Mouse (Mus musculus) lung, embryonic 16.5 days (tissue): Measurements from ENCODE around the gene Arhgef1. TPM values are rescaled to one million over a fixed set of nuclear protein-coding genes. Genes with fewer than 3 reads are reported as not detected.

ENCODE experiments used
- ATAC-seq: fragments of 200-750 bp; cut with Nextera tagmentation; 2 replicates; pipeline ENCODE4 v1.8.0; 2017; ENCODE audit warnings: low read depth, mild to moderate bottlenecking, moderate library complexity
- H3K27ac ChIP-seq: fragments of 300-500 bp; sonication (generic); 2 replicates; pipeline ENCODE4 v1.5.1; 2014; ENCODE audit warnings: mild to moderate bottlenecking, control low read depth, low read length
- H3K27me3 ChIP-seq: fragments of 300-500 bp; sonication (generic); 2 replicates; pipeline ENCODE4 v1.6.1; 2014; ENCODE audit warnings: low read depth, low read length, mixed read lengths; ENCODE audit not compliant: control insufficient read depth, insufficient read depth
- H3K36me3 ChIP-seq: fragments of 300-500 bp; sonication (generic); 2 replicates; pipeline ENCODE4 v1.6.1; 2014; ENCODE audit warnings: low read length; ENCODE audit not compliant: control insufficient read depth, insufficient read depth
- H3K4me1 ChIP-seq: fragments of 300-500 bp; sonication (generic); replicated peaks from 2 replicates; pipeline ENCODE4 v1.6.1; 2014; ENCODE audit warnings: low read length, mixed read lengths; ENCODE audit not compliant: control insufficient read depth, insufficient read depth
- H3K4me2 ChIP-seq: fragments of 300-500 bp; sonication (generic); 2 replicates; pipeline ENCODE4 v1.6.1; 2014; ENCODE audit warnings: low read depth, low read length, control low read depth
- H3K4me3 ChIP-seq: fragments of 300-500 bp; sonication (generic); 2 replicates; pipeline ENCODE4 v1.5.1; 2014; ENCODE audit warnings: mild to moderate bottlenecking, low read length, control low read depth
- H3K9ac ChIP-seq: fragments of 300-500 bp; sonication (generic); 2 replicates; pipeline ENCODE4 v1.6.1; 2014; ENCODE audit warnings: low read length, control low read depth
- H3K9me3 ChIP-seq: fragments of 300-500 bp; sonication (generic); 2 replicates; pipeline ENCODE4 v1.6.1; 2016; ENCODE audit warnings: low read length; ENCODE audit not compliant: control insufficient read depth
- WGBS: fragments of 180-500 bp; shearing (Covaris S2); extraction: QIAGEN DNeasy Blood & Tissue Kit; methylation state at CpG from one replicate; pipeline ENCODE4 v1.1.7; 2014; 5-methylcytosine and 5-hydroxymethylcytosine counted together
- polyA plus RNA-seq: library from polyadenylated mRNA; unstranded; fragments of >200 nt; fragmentation: Nextera tagmentation; extraction: Ambion mirVana; gene quantifications from 2 replicates; pipeline ENCODE4 v1.2.1, GENCODE M21; 2015

Gene Arhgef1
- polyA plus RNA-seq, 1 experiment from 2014 or later: 119 TPM

DNA sequence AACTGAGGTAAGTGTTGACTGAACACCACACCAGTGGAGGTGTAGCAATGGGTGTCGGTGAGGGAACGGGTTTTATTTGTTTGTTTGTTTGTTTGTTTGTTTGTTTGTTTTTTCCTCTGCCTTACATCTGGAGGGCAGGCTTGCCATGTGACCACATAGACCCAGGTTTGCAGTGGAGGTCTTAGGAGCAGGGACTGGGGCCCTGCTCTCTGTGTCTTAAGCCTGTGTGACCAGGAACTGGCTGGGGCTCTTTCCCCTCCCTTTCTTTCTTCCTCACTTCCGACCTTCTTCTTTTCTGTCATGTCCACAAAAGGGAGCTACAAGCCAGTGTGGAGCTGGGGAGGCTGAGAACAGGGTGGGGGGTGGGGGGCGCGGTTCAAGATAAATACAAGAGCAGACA, 4.8 kb upstream of the Arhgef1 start:
- no peaks in the 10 kb centered on the region for H3K36me3 ChIP-seq
- 65% methylated on average over 5 of the region's 5 CpGs for WGBS
- peaks cover 8% of the 10 kb centered on the region; the same call in 1 of the 2 replicates for H3K4me1 ChIP-seq
- no peak overlapping the region for H3K9ac ChIP-seq
- no peaks in the 10 kb centered on the region for H3K9me3 ChIP-seq
- ATAC-seq: no peak
- no peaks in the 10 kb centered on the region for H3K27me3 ChIP-seq
- no peak overlapping the region for H3K27ac ChIP-seq
- no peak overlapping the region for H3K4me3 ChIP-seq
- no peak overlapping the region for H3K4me2 ChIP-seq

DNA sequence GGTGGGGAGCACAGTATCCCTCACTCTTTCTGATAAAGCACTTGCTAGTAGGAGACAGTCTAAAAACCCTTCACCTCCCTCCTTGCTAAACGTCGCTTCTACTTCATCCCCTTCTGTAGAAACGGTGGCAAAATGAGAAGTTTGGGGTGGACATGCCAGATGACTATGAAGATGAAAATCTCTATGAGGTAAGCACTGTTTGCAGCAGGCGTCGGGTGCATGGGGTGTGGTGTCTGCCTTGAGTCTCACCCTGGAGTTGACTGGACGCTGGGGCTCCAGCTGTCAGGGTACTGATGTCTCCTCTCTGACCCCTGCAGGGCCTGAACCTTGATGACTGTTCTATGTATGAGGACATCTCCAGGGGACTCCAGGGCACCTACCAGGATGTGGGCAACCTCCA, 1.6 kb upstream of the Arhgef1 start:
- Histone ChIP-seq H3K9ac (no peak overlapping the region), H3K4me1 (peaks cover 23% of the 10 kb centered on the region; the same call in 1 of the 2 replicates), H3K27me3 (no peaks in the 10 kb centered on the region), H3K4me3 (no peak overlapping the region), H3K4me2 (no peak overlapping the region), H3K9me3 (no peaks in the 10 kb centered on the region), H3K27ac (no peak overlapping the region), H3K36me3 (no peaks in the 10 kb centered on the region)
- no peak for ATAC-seq
- WGBS: 65% methylated on average over 6 of the region's 6 CpGs

DNA sequence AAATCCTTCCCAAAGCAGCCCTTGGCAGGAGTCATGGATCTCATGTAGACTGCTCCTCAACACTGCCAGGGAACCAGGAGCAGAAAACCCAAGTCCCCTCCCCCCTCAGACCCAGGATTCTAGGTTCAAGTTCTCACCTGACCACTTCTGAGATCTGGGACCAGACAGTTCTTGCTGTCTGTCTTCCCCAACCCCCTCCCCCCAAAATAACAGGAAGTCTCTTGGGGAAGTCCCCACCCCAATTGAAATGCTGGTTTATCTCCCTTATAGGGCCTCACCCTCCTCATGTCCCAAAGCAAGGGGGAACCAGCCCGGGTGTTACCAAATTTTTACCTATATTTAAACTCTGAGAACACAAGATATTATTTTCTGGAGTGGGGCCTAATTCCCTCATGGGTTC, 870 bp upstream of the Arhgef1 start:
- H3K9ac ChIP-seq: peak overlapping the region; percentile 91
- no peak for ATAC-seq

DNA sequence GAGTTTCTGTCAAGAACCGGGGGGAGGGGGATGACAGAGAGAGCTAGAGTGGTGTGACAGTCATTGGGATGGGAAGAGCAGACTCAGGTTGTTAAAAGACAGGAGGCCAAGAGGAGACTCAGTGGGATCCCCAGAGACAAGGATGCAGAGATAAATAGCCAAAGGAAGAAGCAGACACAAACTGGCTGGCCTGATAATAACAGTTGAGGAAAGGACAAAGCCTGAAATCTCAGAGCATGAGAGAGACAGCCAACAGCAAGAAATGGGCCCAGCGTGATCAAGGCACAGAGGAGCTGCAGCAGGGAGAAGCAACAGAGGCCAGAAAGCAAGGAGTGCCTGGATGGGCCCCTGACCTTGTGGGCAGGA, 465 bp upstream of the Arhgef1 start:
- H3K36me3 ChIP-seq: no peaks in the 10 kb centered on the region
- H3K4me3 ChIP-seq: peak overlapping the region; percentile 86
- no peaks in the 10 kb centered on the region for H3K9me3 ChIP-seq
- H3K27ac ChIP-seq: peak overlapping the region; percentile 95
- peak overlapping the region; percentile 91 for H3K9ac ChIP-seq
- H3K4me1 ChIP-seq: peaks cover 34% of the 10 kb centered on the region
- no peaks in the 10 kb centered on the region for H3K27me3 ChIP-seq
- ATAC-seq: no peak
- WGBS: 41% methylated on average over 2 of the region's 2 CpGs
- peak overlapping the region; percentile 76 for H3K4me2 ChIP-seq

More for the DNA sequence above, 870 bp upstream of the Arhgef1 start:
- Histone ChIP-seq H3K9me3 (no peaks in the 10 kb centered on the region), H3K4me2 (peak overlapping the region; percentile 76; the same call in 1 of the 2 replicates), H3K27ac (peak overlapping the region; percentile 95), H3K4me3 (peak overlapping the region; percentile 86), H3K27me3 (no peaks in the 10 kb centered on the region), H3K36me3 (no peaks in the 10 kb centered on the region), H3K4me1 (peaks cover 30% of the 10 kb centered on the region)
- WGBS: 34% methylated on average over 1 of the region's 1 CpGs

DNA sequence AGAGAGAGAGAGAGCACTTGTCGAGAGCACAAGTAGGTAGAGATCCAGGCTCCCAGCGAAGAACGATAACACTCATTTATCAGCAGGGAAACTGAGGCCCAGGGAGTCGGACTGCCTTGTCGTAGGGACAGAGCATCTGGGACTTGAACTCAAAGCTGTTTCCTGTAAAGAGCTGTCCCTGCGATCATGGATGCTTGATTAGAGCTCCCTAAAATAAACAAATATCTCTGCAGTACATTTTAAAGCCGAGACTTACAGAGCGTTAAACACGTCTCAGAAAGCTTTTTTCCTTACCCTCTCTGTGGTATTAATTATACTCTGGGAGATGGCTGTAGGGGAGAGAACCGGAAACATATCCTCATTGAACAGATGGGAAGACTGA, 723 bp downstream of the Arhgef1 start:
- no peaks in the 10 kb centered on the region for H3K27me3 ChIP-seq
- peak overlapping the region; percentile 86 for H3K4me3 ChIP-seq
- H3K9ac ChIP-seq: peak overlapping the region; percentile 91
- no peaks in the 10 kb centered on the region; the same call in 1 of the 2 replicates for H3K36me3 ChIP-seq
- no peak for ATAC-seq
- H3K9me3 ChIP-seq: no peaks in the 10 kb centered on the region
- WGBS: 17% methylated on average over 10 of the region's 10 CpGs
- H3K27ac ChIP-seq: peak overlapping the region; percentile 95
- peaks cover 36% of the 10 kb centered on the region for H3K4me1 ChIP-seq
- H3K4me2 ChIP-seq: peak overlapping the region; percentile 76

DNA sequence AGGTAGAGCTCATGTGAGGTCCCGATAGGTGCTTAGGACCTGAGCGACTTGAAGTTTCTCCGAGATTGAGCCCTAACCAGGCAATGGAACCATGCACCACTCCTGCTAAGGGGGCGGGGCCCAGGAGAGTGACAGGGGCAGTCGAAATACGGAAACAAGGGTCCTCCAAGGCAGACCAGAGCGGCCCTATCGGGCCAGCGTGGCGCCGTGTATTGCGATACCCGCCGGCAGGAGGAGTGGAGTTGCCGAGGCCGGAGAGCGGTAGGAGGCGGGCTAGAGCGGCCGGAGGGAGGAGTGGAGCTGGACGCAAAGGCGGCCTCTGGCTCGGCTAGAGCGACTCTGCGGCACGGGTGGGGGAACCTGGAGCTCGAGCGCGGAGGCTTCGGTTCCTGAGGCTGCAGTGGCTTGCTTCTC, 1.4 kb downstream of the Arhgef1 start:
- Histone ChIP-seq H3K4me3 (peak overlapping the region; percentile 86), H3K9me3 (no peaks in the 10 kb centered on the region), H3K4me2 (peak overlapping the region; percentile 76), H3K27me3 (no peaks in the 10 kb centered on the region), H3K36me3 (peaks cover 3% of the 10 kb centered on the region), H3K9ac (peak overlapping the region; percentile 91), H3K27ac (peak overlapping the region; percentile 95), H3K4me1 (peaks cover 36% of the 10 kb centered on the region)
- WGBS: under 1% methylated on average over 29 of the region's 30 CpGs
- peak; percentile 95 for ATAC-seq

DNA sequence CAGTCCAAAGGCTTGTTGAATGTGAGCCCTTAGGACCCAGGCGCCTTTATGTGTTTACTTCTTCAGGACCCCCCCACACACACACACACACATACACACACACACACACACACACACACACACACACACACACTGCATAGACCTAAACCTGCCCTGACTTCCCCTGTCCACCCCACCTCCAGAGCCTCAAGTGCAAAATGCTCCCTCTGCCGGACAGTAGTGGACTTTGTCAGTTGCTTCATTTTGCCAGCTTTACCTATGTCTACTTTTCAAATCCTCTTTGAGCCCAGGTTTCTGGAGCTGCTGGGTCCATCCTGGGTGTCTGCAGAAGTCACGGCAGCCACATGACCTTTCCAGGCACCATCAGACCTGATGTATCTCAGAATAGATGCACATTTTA, 2.2 kb downstream of the Arhgef1 start:
- peak overlapping the region; percentile 51 for H3K27ac ChIP-seq
- peak overlapping the region; percentile 86 for H3K4me3 ChIP-seq
- ATAC-seq: no peak
- H3K9ac ChIP-seq: peak overlapping the region; percentile 78
- H3K9me3 ChIP-seq: no peaks in the 10 kb centered on the region
- H3K36me3 ChIP-seq: peaks cover 6% of the 10 kb centered on the region
- WGBS: 9% methylated on average over 3 of the region's 3 CpGs
- peaks cover 36% of the 10 kb centered on the region for H3K4me1 ChIP-seq
- peak overlapping the region; percentile 70 for H3K4me2 ChIP-seq
- no peaks in the 10 kb centered on the region for H3K27me3 ChIP-seq

DNA sequence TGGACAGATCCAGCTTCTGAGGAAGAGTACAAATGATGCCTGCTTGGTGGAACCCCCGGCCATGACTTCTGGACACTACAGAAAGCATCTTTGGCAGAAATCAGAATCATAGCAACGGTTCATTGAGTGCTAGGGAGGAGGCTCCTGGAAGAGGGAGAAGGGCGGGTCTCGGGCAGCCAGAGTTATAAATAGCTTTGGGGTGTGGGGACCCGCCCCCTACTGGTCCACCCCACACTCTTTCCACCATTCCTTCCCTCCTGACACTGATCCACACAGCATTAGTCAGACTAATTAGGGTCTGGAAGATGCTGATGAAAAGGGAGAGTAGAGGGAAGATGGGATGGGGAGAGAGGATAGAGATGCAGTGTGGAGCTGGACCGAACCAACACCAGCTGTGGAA, 3.8 kb downstream of the Arhgef1 start:
- no peak overlapping the region for H3K4me3 ChIP-seq
- no peaks in the 10 kb centered on the region for H3K27me3 ChIP-seq
- no peaks in the 10 kb centered on the region for H3K9me3 ChIP-seq
- peaks cover 7% of the 10 kb centered on the region for H3K36me3 ChIP-seq
- H3K27ac ChIP-seq: peak overlapping the region; percentile 50; the same call in 1 of the 2 replicates
- WGBS: 18% methylated on average over 6 of the region's 6 CpGs
- peak overlapping the region; percentile 37 for H3K4me2 ChIP-seq
- peaks cover 36% of the 10 kb centered on the region for H3K4me1 ChIP-seq
- ATAC-seq: no peak
- H3K9ac ChIP-seq: peak overlapping the region; percentile 48; the same call in 1 of the 2 replicates

DNA sequence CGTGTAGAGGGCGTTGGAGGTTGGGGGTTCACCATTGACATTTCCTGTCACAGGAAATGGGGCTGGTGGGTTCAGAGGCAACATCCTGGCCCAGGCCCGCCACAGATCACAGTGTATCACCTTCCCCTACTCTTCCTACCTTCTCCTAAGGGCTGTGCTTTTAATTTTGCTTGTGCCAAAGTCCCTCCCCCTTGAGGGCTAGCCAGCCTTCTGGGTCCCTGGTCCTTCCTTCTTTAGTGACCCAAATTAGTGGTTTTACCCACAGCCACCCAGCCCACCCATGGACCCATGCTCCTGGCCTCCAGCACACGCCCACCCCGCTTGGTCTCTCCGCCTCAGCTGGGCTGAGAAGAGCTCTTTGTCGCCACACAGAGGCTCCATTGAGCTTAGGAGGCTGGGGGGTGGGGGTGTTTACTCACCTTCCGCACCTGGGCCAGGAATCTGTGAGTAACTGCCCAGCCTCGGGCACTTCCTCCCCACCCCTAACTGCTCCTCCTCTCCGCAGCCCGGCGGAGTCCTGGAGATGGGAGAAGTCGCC, 4.6 kb downstream of the Arhgef1 start:
- H3K4me1 ChIP-seq: peaks cover 31% of the 10 kb centered on the region
- H3K36me3 ChIP-seq: peaks cover 7% of the 10 kb centered on the region
- 14% methylated on average over 13 of the region's 13 CpGs for WGBS
- peak overlapping the region; percentile 48 for H3K9ac ChIP-seq
- peak overlapping the region; percentile 20 for H3K4me3 ChIP-seq
- H3K27ac ChIP-seq: peak overlapping the region; percentile 50
- H3K9me3 ChIP-seq: no peaks in the 10 kb centered on the region
- peak; percentile 24; the same call in 1 of the 2 replicates for ATAC-seq
- no peaks in the 10 kb centered on the region for H3K27me3 ChIP-seq
- H3K4me2 ChIP-seq: peak overlapping the region; percentile 37
